Mouse (Mus musculus): ENCODE results near the gene B230104I21Rik.

B230104I21Rik gene

DNA sequence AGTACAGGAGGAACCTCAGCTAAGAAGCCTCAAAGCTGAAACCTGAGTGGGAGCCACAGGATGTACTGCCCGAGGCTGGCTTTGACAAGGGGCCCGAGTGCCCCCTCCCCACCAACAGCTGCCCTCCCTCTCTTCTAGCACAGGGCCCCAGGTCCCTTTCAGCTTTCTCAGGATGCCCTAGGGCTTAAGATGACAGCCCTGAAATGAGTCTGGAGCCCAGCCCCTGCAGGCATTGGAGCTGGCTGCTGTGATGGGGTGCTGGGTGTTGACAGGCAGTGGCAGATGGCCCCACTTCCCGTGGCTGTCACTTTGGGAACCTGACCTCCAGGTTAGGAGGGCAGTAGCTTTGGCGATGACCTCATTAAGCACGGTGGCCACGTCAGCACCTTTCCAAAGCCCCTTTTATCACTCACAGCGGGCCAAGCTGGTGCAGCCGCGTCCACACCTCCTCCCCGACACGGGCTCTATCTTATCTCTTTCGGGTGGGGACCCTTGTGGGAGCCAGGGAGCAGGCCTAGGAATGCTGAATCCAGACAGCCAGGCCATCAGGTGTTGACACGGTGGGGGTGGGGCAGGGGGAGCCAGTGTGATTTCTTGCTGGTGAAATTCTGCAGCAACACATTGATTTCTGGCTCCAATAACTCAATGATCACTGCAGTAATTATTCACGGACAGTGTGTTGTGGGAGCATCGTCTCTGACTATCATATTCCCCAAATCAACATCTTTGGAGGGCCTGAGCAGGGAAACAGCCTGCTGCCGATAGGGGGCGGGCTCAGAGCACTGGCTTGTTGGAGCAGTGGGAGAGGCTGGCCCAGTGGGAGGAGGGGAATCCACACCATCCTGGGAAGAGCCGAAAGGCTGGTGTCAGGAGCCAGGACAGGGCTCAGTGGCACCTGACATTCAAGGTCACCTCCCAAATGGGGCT, 57.5 kb downstream of the B230104I21Rik start:
- in situ Hi-C loops (cut with MboI, MseI), result no loop called here

DNA sequence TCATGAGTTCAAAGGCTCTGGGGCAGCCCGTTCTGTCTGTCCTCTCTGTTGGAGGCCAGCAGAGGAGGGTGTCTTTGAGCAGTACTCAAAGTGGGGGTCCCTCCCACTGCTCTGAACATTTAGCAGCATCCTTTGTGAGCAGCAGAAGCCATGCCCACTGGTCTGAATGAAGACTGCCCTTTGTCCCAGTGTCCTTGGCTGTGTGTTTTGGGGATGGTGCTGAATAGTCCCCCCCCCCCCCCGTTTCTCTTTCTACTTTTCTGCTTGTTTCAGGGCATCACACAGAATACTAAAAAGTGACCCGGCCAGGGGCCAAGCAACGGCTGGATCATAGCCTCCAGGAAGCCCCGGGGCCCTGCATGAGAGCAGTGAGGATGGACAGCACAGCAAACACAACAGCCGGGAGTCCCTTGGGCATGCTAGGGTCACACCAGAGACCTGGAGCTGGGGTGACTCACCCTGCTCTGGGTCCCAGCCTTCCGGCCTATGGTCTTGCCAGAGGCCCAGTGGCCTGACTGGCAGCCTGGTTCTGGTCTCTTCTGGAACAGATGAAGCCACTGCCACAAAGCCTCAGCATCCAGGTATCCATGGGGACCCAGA, 58.3 kb downstream of the B230104I21Rik start:
- in situ Hi-C loops (cut with MboI, MseI), result no loop called here

DNA sequence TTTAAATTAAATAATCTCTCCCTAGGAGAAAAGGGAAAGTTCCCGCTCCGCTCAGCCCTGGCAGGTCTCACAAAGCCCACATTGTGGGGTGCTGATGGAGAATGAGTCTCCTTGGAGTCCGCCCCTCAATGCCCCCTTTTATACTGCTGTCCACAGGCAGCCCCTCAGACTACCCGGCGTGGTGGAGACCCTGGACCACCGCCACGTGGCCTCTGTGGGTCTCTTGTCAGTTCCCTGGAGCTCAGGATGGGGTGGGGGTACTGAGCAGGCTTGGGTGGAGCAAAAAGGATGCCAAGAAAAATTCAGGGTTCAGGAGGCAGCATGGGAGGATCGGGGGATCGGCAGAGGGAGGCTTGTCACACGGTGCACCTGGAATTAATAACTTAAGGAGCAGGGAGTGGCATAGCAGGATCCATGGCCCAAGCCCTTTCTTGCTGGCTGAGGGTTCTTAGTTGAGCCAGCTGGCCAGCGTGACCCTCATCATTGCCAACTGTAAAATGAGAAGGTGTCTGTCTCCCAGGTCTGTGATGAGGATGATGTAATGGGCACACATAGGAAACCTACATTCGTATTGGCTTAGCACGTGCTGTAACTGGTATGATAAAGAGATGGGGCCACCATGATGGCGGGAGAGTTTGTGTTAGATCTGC, 60.9 kb downstream of the B230104I21Rik start:
- in situ Hi-C loops (cut with MboI, MseI), result no loop called here
